Mouse (Mus musculus) heart, embryonic 10.5 days (tissue): Measurements from ENCODE around the gene Cnot3. TPM values are rescaled to one million over a fixed set of nuclear protein-coding genes. Genes with fewer than 3 reads are reported as not detected.
"Not testable (repeated sequence)": the region's sequence is repeated elsewhere in the genome, so short reads cannot be mapped to it uniquely, and the experiment has no call there.

Experiments used
- DNase-seq: peaks from one replicate; pipeline ENCODE4 v3.0.0-alpha.2; 2017; ENCODE audit warnings: low spot score
- H3K27ac ChIP-seq: fragments of 300-500 bp; sonication (generic); 2 replicates; pipeline ENCODE4 v1.5.1; 2016; ENCODE audit warnings: mild to moderate bottlenecking
- H3K27me3 ChIP-seq: fragments of 300-500 bp; sonication (generic); 2 replicates; pipeline ENCODE4 v1.6.1; 2016; ENCODE audit warnings: mild to moderate bottlenecking; ENCODE audit not compliant: poor library complexity, insufficient read depth, severe bottlenecking
- H3K36me3 ChIP-seq: fragments of 300-500 bp; sonication (generic); 2 replicates; pipeline ENCODE4 v1.6.1; 2016; ENCODE audit warnings: mild to moderate bottlenecking, moderate library complexity
- H3K4me1 ChIP-seq: fragments of 300-500 bp; sonication (generic); 2 replicates; pipeline ENCODE4 v1.6.1; 2016; ENCODE audit warnings: mild to moderate bottlenecking
- H3K4me3 ChIP-seq: fragments of 300-500 bp; sonication (generic); 2 replicates; pipeline ENCODE4 v1.5.1; 2016; ENCODE audit warnings: mild to moderate bottlenecking, moderate library complexity
- H3K9me3 ChIP-seq: fragments of 300-500 bp; sonication (generic); 2 replicates; pipeline ENCODE4 v1.6.1; 2016; ENCODE audit warnings: mild to moderate bottlenecking, moderate library complexity
- WGBS: fragments of 180-500 bp; shearing (Covaris S2); methylation state at CpG from one replicate; pipeline ENCODE4 v1.1.7; 2016; 5-methylcytosine and 5-hydroxymethylcytosine counted together
- microRNA-seq: library from miRNA; unstranded; fragments of <30 nt; microRNA quantifications from one replicate; pipeline ENCODE4, GENCODE M21; 2017
- polyA plus RNA-seq: library from polyadenylated mRNA; unstranded; fragments of >200 nt; fragmentation: Nextera tagmentation; extraction: Ambion mirVana; gene quantifications from 2 replicates; pipeline ENCODE4 v1.2.1, GENCODE M21; 2016

Cnot3 gene
- polyA plus RNA-seq, 1 experiment from 2014 or later, result 56.4 TPM

DNA sequence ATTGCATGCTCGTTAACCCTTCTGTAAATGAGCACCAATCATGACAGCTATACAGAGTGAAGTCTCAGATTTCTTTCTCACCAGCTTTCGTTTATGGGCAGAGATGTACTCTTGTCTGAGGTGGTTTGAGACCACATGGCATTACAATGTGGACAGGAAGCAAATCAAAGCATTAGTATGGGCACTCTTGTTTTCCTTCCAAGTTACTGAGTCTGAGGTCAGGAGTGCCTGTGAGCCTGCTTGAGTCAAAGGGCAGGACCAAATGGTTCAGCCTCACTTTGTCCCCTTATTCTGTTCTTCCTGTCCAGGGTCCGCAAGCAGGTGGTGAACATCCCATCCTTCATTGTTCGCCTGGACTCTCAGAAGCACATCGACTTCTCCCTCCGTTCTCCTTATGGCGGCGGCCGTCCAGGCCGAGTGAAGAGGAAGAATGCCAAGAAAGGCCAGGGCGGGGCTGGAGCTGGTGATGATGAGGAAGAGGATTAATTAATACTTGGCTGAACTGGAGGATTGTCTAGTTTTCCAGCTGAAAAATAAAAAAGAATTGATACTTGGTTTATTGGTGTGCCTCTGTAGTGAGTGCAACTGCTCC is 61.4 kb downstream of the Cnot3 start:
- Histone ChIP-seq H3K9me3 (no peaks in the 10 kb centered on the region), H3K4me1 (peaks cover 8% of the 10 kb centered on the region), H3K27ac (0 out of 2 replicates have a peak overlapping the region, but pooled peaks have one; percentile 94), H3K27me3 (no peaks in the 10 kb centered on the region), H3K4me3 (peak overlapping the region; percentile 77), H3K36me3 (peaks cover 41% of the 10 kb centered on the region)
- WGBS, result 69% methylated on average over 11 of the region's 11 CpGs
- DNase-seq, result no peak

- peaks cover 39% of the 10 kb centered on the region for H3K36me3 ChIP-seq
- H3K27me3 ChIP-seq, result no peaks in the 10 kb centered on the region
- peaks cover 8% of the 10 kb centered on the region for H3K4me1 ChIP-seq
- H3K27ac ChIP-seq, result no peak overlapping the region
- WGBS, result 54% methylated on average over 4 of the region's 4 CpGs
- DNase-seq, result no peak
- H3K9me3 ChIP-seq, result no peaks in the 10 kb centered on the region
- H3K4me3 ChIP-seq, result no peak overlapping the region
These were observed 62.0 kb downstream of the Cnot3 start for GRCm38 (mm10) chr7:3707027-3707426.

GRCm38 (mm10) chr7:3707568-3708413 is 62.7 kb downstream of the Cnot3 start:
- Histone ChIP-seq H3K36me3 (peaks cover 39% of the 10 kb centered on the region), H3K27me3 (no peaks in the 10 kb centered on the region), H3K9me3 (no peaks in the 10 kb centered on the region), H3K27ac (no peak overlapping the region), H3K4me1 (peaks cover 8% of the 10 kb centered on the region), H3K4me3 (no peak overlapping the region)
- DNase-seq, result no peak
- 32% methylated on average over 7 of the region's 7 CpGs for WGBS

- H3K4me1 ChIP-seq, H3K9me3 ChIP-seq, H3K27ac ChIP-seq, H3K27me3 ChIP-seq, DNase-seq, H3K4me3 ChIP-seq: not testable (repeated sequence)
- peaks cover 39% of the 10 kb centered on the region for H3K36me3 ChIP-seq
- 44% methylated on average over 5 of the region's 5 CpGs for WGBS
These were observed 63.4 kb downstream of the Cnot3 start for GRCm38 (mm10) chr7:3708447-3708980.

- H3K27me3 ChIP-seq, result no peaks in the 10 kb centered on the region
These were observed 63.9 kb downstream of the Cnot3 start for GRCm38 (mm10) chr7:3709000-3709399.

More at GRCm38 (mm10) chr7:3709000-3709399, 63.9 kb downstream of the Cnot3 start:
- 74% methylated on average over 1 of the region's 1 CpGs for WGBS
- Histone ChIP-seq H3K27ac (no peak overlapping the region), H3K4me3 (no peak overlapping the region), H3K36me3 (peaks cover 39% of the 10 kb centered on the region), H3K4me1 (peaks cover 8% of the 10 kb centered on the region), H3K9me3 (no peaks in the 10 kb centered on the region)
- DNase-seq, result no peak

Small RNA genes within 50 kb of the gene (microRNA-seq; reads per million reads assigned to microRNA genes)
- gene Mir3572, result 3.8 reads per million, percentile 10 among the genes with 10 or more reads in this experiment

Other genes starting within 250 kb of the Cnot3 start
- 9.6 and 23.7 TPM in 2 replicates for gene Cacng6, start 221.1 kb upstream of the Cnot3 start, polyA plus RNA-seq
- gene Tarm1, start 142.6 kb upstream of the Cnot3 start, polyA plus RNA-seq, result not detected in 2 replicates
- gene Oscar, start 29.1 kb upstream of the Cnot3 start, polyA plus RNA-seq, result 0.16 and 0.27 TPM in 2 replicates
- 486 and 602 TPM in 2 replicates for gene Ndufa3, start 27.9 kb upstream of the Cnot3 start, polyA plus RNA-seq
- 19.4 and 34.5 TPM in 2 replicates for gene Tfpt, start 15.3 kb upstream of the Cnot3 start, polyA plus RNA-seq
- gene Prpf31, start 15.3 kb upstream of the Cnot3 start, polyA plus RNA-seq, result 90.1 and 121 TPM in 2 replicates
- gene Leng1, start 20.6 kb downstream of the Cnot3 start, polyA plus RNA-seq, result 19.5 and 19.6 TPM in 2 replicates
- gene Tmc4, start 32.3 kb downstream of the Cnot3 start, polyA plus RNA-seq, result 5.4 and 8.5 TPM in 2 replicates
- gene Tsen34, start 47.6 kb downstream of the Cnot3 start, polyA plus RNA-seq, result 221 and 268 TPM in 2 replicates
- gene Mboat7, start 48.3 kb downstream of the Cnot3 start, polyA plus RNA-seq, result 32.7 and 40.4 TPM in 2 replicates
- 973 and 1,162 TPM in 2 replicates for gene Rps9, start 58.7 kb downstream of the Cnot3 start, polyA plus RNA-seq
- 0.05 and 0.16 TPM in 2 replicates for gene Pirb, start 75.1 kb downstream of the Cnot3 start, polyA plus RNA-seq
- gene Gm15448, start 180.4 kb downstream of the Cnot3 start, polyA plus RNA-seq, result not detected in 2 replicates
- not detected in 2 replicates for gene Pira2, start 199.8 kb downstream of the Cnot3 start, polyA plus RNA-seq